Mouse (Mus musculus) spleen, postnatal 14 days (tissue): Measurements from ENCODE around the gene Mrpl48.
"Not testable (repeated sequence)": the region's sequence is repeated elsewhere in the genome, so short reads cannot be mapped to it uniquely, and the experiment has no call there.

ENCODE experiments used
- DNase-seq, 2 experiments: peaks; one replicate each; pipeline ENCODE4 v3.0.0; 2021 to 2022; ENCODE audit warnings: low spot score in 2 of 2

Gene Mrpl48

DNA sequence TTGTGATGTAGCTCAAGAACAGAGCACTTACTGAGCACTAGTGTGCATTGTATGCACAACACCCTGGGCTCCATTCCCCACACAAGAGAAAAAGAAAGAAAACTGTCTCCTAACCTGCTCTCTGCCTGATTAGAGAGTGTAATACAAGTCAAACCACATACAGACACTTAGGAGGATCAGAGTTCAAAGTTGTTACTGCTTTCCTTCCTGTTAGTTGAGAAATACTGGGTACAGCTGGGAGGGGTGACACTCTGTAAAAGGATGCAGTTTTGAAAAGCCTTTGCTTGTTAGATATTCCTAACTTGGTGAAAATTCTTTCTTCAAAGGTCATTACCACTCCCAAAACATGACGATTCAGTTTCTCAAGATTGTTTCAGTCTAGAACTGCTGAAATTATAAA lies 18.3 kb downstream of the Mrpl48 start:
- no peak for DNase-seq

DNA sequence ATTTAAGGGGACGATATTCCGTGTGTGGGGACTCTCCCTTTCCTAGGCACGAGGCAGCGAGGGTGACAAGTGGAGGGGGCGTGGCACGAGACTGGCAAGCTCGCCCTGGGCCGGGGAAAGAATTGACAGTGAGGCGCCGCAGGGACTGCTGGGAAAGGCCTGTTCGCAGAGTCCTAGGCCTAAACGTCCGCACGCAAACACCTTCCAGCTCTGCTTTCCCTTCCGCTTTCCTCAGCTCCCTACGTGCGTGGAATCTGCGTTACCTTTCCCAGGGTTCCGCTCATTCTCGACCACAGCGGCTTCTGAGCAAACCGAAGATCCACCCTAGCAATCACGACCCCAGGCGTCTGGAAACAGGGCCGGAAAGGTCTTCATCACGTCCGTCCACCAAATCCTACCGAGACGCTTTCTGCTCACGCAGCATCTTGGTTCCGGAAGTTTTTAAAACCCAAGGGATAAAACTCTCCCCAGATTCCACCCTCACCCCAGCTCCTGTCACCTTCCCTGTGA lies 25.3 kb downstream of the Mrpl48 start:
- DNase-seq, result peak; percentile 66 to 79

DNA sequence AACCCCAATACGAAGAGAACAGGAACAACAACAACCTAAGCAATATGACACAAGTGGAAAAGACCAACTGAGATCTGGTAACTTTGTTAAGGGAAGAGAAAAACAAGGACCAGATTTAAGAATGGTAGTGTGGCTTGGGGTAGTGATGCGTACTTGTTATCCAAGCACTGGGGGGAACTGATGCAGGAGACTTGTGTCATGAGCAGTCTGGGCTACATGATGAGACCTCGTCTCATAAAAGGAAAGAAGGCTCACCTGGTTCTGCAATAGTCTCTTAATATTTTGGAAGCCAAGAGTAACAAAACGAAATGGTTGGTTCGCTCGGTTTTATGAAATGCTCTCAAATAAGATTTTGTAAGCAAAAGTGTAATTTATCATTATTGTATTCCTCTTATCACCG lies 25.9 kb downstream of the Mrpl48 start:
- no peak for DNase-seq

DNA sequence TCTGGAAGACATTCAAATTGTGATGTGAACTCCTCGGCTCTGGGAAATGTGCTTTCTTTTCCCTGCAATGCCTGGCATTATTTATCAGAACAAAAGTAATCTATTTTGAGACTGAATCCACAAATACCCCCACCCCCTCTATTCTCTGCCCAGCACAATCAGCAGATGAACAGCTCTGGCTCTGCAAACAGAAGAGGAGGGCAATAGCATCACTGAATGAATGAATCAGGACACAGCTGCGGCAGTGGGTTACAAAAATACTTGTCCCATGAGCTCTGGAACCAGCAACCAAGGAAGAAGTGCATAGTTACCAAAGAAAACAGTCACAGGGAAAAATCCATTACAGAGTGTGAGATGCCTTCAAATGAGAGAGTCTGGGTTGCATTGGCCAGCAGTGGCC lies 29.3 kb downstream of the Mrpl48 start:
- no peak for DNase-seq

DNA sequence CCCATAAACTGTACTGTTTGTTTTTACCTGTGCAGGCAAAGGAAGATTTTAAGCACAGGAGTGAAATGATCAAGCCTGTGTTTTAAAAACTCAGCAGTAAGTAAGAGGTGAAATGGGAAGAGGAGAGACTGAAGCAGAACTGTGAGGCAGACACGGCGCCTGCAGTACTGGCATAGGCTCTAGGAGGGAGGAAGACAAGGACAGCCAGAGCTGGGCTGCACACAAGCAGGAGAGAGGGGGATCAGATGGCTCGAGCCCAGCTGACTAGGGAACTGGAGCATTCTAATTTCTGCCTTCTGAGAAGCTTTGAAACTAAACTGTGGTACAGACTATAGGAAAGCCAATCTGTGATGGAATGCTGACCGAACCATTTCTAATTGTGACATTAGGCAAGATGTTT lies 35.4 kb downstream of the Mrpl48 start:
- DNase-seq, result no peak

DNA sequence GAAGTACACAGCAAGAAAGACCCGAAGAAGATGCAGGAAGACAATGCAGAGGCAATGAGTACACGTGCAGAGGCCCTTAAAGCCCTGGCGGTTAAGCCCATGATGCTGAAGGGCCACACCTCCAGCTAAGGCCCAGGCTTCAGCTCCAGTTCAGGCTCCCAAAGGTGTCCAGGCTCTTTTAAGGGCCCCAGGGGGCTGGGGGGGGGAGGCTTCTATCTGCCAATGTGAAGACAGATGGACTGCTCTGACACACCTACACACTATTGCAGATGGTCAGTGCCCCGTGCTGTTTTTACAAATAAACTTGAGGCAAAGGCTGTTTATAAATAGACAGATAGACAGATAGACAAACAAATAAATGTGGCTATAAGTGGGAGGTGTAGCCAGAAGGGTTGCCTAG lies 36.0 kb downstream of the Mrpl48 start:
- DNase-seq, result no peak

DNA sequence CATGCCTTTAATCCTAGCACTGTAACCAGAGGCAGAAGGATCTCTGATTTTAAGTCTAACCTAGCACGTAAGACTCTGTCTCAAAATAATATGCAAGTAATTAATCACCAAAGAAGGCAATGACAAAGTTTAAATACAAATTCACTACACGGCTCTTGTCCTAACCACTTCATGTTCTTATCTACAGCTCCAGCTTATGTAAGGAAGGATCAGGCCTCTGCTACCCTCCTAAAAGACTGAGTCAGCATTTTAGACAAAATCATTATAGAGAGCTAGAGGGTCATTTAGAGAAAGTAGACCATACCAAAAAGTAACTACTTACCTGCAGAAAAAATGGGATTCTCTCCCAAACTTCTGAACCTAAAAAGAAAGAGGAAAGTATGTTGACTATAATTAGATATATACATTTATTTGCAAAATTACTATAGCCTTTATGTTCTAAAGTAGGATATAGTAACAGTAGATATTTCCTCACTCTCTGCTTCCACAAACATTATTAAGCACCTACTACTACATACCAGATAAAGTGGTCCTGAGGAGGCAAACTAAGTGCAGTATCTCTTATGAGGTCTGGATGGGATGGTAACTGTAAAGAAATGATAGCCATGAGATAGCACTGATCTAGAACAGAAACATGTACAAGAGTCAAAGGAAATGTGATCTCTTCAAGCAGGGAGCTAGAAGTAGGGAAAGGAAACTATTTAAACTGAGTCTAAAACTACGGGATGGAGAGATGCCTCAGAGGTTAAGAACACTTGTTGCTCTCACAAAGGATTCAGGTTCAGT lies 37.0 kb downstream of the Mrpl48 start:
- no peak for DNase-seq

DNA sequence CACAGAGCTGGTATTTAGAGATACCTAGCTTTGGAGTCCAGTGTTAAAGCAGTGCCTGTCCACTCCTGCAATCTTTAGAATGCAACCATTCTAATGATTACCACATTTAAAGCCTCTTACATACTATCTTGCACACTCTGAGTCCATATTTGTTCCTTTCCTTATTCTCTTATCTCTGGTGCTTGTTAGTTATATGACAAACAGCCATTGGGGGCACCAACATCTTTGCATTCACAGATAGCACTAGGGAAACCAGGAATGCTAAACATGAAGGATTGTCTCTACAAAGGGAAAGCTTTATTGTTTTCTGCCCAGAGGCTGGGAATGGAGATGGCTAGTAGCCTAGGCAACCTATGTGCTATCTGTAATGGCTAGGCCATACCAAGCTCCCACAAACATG lies 38.2 kb downstream of the Mrpl48 start:
- no peak for DNase-seq

DNA sequence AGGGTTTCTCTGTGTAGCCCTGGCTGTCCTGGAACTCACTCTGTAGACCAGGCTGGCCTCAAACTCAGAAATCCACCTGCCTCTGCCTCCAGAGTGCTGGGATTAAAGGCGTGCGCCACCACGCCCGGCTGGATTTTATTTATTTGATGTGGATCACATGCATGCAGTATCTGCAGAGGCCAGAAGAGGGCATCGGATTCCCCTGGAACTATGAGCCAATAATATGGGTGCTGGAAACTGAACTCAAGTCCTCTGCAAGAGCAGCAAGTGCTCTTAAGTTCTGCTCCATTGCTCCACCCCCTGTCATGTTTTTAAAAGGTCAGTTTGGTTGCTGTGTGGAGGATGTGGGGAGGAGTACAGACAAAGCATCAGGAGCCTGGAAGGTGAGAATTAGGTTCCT lies 40.9 kb downstream of the Mrpl48 start:
- not testable (repeated sequence) for DNase-seq

DNA sequence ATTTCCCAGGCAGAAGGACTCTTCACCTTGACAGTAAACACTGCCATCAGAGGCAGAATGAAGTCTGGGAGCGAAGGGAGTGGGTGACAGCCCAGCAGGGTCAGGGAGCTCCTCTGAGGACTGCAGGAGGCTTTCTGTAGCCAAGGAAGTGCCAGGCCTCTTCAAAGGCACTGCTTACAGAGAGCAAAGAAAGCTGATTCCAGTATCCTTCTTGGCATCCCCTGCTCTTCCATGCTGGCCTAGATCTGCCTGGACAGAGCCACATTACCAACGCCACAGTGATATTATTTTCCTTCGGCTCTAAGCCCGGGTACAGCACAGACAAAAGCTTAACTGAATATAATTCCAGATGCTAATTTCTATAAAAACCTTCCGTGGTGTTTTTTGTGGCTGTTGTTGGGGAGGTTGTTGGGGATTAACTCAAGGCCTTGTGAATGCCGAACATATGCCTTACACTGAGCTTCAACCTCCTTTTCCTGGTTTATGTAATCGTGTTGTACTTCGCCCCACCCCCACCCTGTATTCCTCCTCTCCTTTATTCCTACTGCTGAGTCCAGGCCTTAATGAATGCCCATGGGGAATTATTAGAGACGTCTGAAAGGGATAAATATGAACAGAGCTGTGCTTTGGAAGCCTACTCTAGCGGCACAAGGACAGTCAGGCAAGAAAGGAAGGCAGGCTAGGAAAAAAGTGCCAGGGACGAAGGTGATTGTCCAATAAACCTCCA lies 46.1 kb downstream of the Mrpl48 start:
- DNase-seq, result no peak

DNA sequence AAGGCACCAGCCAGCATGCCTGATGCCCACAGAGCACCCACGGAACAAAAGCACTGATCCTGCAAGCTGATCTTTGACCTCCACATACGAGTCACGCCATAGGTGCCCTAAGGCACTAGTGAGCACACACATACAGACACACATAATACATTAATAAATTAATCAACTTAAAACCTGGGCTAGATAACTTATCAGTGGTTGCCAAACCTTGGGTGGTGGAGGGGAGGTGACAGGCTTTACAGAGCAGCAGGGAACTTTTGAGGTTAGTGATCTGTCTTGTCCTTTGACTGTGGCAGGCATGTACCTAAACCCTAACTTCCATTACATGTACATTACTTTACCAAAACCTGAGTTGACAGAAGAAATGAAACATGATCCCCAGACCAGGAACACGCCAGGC lies 48.8 kb downstream of the Mrpl48 start:
- DNase-seq, result no peak

DNA sequence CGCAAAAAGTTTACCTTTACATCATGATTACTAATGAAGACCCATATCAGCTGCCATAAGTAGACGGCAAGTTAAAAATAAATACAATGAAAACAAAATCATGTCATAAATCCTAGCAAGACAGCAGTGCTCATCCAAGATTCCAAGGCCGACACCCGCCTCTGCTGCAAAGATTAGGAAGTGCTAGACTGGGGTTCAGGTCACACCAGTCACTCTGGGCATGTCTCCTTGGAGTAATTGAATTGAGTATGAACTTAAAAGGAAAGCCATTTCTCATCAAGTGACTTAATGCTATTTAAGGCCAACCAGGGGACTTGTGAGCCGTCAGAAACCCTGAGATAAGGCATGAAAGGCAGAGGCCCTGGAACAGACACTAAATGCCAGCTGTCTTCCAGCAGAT lies 50.9 kb downstream of the Mrpl48 start:
- DNase-seq, result no peak

DNA sequence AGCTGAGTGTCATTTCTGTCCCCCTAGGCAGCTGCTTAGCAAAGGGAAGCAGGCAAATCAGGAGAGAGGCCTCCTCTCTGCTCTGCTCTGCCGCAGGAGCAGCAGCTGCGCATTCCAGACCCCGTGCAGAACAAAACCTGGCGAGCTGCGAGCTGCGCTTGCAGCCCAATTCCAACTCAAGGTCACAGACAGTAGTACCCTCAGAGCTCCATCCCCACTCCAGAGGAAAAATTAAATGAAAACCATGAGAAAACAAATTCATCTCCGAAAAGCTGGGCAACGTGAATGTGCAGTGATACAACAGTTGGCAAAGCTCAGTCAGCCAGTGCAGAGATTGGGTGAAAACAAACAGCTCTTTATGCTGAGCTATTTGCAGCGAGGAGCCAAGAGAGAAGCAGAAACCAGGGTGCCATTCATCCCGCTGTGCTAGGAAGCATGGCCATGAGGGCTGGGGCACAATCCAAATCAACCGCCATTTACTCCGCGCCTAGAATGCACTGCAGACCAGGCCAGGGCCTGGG lies 52.6 kb downstream of the Mrpl48 start:
- DNase-seq, result no peak

DNA sequence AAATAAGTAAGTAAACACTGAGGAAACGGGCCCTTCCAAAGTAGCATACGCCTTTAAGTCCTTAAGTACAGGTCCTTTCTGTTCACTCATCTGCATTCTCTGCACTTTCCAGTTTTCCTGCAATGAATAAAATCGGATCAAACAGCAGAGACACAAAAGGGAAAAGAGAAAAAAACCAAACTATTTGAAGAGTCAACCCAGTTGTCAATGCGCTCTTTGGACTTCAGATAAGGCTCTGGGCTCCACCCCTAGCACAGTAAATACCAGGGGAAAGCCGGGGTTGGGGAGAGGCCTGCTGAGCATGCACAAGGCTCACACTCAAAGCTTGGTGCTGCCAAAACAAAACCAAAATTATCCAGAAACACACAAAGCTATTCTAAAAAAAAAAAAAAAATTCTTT lies 53.2 kb downstream of the Mrpl48 start:
- DNase-seq, result no peak

DNA sequence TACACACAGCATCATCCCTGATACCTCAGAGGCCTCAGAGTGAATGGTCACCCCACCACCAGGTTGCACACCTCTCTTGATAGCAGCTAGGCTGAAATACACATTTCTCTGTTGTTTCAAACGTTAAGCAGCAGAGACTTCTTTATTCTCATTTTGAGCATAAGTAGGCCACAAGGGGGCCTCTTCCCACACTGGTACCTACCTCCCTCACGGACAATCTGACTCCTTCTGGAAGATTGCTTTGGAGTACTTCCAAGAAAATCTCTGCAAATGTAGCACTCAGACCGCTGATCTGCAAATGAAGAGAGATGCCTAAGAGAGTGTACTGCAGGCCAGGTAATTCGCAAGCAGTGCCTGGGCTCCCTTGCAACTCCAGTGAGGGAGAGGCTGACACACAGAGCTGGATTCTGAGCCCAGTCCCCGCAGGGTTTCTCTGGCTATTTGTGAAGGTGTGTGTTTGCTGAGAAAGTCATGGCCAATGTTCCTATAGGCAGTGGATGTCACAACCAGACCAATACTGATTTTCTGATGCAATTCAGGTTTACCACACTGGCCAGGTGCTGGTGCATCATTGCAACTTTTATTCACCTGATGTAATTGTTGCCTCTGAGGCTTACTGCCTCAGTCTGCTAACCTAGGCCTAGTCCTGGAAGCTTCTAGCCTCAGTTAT lies 57.6 kb downstream of the Mrpl48 start:
- DNase-seq, result no peak

DNA sequence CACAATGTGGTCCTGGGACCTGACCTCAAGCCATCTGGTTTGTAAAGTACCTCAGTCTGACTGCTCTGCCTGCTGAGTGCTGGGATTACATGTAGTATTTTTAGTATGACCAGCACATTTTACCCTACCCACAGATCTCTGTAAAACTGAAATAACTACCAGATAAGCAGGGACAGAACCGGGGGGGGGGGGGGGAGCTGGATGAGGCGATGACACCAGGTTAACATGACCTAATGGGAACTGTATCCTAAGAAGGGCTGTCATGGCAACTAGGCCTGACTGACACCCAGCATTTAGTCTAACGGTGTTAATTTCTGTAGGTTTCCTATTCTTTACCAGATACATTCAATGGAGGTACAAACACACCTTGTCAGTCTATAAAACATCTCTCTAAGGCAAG lies 58.3 kb downstream of the Mrpl48 start:
- DNase-seq, result no peak

DNA sequence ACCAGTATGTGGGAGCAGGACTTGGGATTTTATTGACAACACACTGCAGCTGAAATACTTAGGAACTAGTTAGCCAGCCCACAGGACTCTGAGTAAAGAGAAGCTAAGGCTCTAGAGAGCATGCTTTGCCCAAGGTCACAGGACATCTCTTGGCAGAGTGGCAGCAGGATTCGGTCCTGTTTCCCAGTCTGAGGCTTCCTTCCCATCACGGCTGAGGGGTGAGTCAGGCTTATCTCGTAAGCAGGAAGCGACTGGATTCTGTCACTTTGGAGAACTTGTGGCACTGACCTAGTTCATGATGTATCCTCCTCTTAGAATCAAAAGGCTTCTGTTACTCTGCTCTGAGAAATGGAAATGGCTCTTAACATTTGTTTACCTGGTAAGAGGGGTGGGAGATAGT lies 60.5 kb downstream of the Mrpl48 start:
- no peak for DNase-seq

DNA sequence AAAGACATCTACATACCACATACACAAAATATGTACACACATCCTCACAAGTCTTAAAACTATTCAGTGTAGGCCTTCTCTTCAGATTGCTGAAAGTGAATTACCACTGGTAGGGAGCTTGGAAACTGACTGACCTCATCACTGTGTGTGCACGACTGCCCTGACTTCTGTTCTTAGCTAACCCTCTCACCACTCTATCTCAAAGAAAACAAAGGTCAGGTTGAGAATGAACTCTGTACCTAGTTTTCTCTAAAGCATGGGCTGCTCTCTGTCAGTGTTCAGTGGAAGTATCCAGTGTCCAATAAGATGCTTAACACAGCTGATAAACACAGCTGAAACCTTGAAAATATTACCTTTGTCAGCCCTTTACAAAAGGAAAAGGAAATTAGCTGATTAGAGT lies 63.7 kb downstream of the Mrpl48 start:
- DNase-seq, result no peak

DNA sequence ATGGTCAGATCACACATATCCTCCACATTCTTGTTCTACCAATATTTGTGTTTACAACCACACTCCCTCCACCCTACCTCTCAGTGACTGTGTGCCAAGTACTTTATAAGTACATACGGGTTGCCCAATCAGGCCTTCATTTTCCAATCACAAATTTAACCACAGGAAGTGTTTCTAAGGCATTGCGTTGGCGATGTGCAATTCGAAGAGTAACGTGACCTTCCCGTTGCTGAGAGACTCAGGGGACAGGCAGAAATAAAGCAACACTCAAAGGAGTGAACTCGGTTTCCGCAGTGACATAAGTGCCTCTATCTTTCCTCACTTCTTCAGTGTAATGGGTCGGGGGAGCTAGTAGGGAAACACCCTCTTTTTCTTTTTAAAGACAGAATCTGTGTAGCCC lies 68.6 kb downstream of the Mrpl48 start:
- DNase-seq, result no peak

DNA sequence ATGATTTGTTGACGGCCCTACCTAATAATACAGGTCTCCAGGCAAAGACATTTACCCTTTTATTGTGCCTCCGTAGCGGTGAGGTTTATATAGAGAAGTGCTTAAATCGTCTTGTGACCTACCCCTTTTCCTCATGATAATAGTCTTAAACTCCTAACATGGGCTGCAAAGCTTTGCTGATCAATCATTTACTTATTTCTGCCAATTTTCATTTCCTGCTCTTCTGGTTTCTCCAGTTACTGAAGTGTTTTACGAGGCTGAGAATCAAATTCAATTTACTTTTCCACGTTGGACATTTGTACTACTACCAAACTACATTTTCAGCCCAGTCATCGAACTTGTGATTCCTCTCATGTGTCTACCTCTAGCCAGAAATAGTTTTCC lies 70.6 kb downstream of the Mrpl48 start:
- DNase-seq, result no peak

DNA sequence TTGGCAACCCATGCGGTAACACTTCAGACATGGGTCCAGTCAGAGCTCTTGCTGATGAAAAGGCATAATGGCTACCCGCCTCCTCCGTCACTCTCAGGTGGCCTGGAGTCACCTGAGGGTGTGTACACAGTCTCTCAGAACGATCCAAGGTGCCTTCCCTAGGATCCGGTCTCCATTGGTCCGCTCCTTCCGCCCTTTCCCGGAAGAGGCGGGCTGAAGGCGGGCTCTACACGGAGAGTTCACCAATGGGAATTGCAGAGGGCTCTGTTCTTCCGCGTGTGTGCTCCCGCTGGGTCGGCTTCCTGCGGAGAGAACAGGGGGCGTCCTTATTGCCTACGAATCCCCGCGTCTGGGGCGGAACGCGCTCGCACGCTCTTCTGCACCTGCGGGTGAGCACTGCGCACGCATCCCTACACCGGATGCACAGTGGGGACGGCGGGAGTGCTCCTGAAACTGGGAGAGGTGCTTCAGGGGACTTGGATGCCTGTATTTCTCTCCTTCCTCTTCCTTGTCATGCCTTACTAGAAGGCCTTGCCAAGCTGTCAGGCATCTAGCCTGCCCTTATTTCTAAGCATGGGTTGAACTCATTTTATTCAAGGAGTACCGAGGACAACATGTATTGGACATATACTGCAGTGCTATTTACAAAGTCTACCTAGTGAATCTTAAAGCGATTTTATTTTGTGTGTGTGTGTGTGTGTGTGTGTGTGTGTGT lies 71.1 kb downstream of the Mrpl48 start, which contains the start of gene Coa4:
Gene Coa4, plus strand, starts transcription at position 268 of the 715 bp plus-strand sequence.
- peak; percentile 61 to 71 for DNase-seq

DNA sequence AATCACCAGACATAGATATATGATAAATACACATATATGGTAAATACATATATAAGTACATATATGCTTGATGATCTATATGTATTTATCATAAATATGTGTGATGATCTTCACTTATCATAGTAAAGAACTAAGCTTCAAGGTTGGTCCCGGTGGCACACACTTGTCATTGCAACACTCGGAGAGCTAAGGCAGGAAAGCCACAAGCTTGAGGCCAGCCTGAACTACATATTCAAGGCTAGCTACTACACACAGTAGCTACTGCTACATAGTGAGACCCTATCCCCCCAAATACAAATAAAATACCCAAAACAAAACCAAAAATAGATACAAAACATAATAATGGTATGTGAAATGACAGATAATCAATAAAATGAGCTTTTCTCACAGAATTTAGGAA lies 72.3 kb downstream of the Mrpl48 start:
- DNase-seq, result no peak
